Mouse (Mus musculus) yolk sac, embryonic 10.5 days (tissue): ENCODE measurements around the gene Tgfbr3.

Experiments used
- DNase-seq: peaks from one replicate; pipeline ENCODE4 v3.0.0-alpha.2; 2017; ENCODE audit warnings: low spot score

Tgfbr3 gene

DNA sequence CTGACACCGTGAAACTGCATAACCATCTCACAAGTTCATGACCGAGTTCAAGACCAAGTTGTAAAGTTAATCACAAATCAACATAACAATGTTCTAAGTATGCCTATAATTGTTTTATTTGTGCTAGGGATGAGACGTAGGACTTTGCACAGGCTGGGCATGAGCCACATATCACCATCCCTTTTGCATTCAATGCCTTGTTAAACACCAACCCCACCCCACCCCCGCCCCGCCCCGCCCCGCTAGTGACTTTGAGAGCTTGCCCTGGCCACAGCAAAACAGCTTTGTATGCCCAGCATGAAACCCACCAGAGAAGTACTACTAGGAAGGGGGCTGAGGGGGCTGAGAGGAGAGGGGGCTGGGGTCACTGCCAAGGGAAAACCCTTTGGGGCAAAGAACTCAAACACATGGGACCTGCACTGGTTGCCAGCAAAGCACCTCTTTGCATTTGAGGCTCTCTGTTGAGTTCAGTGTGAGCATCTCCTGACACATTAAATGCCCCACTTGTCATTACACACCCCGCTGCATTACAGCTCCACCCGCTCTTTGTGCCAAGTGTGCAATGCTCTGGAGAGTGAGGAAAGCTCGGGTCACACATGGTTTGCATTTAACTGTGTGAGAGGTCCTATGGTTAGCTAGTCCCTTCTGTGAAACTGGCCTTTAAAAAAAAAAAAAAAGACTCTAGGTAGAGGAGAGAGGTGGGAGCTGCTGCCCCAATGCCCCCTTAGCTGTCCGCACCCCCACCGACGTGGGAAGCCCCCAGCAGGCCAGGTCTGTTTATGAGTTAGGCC is 179.1 kb downstream of the Tgfbr3 start:
- no peak for DNase-seq

DNA sequence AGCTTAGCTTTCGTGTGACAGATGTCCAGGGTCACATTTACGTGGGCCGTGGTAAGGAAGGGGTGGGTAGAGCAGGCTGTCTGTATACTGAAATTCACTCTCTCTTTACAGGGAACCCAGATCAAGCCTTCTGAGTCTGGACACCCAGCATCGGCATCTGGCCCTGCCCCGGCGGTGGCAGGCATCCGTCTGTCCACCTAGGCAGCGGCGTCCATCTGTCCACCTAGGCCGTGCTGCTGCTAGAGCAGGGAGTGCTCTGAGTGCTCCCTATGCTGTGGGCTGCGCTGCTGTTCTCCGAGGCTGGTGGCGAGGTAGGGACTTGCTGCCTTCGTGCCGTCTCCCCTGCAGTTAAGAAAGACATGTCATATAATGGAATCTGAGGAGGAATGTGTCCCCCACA is 180.0 kb downstream of the Tgfbr3 start:
- DNase-seq, result no peak

DNA sequence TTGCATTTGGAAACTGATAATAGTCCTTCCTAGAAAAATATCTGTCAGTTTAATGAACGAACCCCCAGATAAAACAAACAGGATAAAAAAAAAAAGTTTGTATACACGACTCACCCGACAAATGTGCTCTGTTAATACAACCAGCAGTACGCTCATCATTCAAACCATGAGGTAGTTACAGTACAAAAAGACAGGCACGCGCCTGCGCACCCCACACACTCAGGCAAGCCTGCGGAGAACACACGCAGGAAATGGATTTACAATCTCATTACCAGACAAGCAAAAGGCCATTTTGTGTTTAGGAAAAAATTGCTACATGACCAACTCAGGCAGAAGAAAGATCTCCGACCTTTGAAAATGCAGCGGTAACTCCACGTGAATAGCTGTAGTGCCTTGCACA is 182.6 kb downstream of the Tgfbr3 start:
- no peak for DNase-seq

DNA sequence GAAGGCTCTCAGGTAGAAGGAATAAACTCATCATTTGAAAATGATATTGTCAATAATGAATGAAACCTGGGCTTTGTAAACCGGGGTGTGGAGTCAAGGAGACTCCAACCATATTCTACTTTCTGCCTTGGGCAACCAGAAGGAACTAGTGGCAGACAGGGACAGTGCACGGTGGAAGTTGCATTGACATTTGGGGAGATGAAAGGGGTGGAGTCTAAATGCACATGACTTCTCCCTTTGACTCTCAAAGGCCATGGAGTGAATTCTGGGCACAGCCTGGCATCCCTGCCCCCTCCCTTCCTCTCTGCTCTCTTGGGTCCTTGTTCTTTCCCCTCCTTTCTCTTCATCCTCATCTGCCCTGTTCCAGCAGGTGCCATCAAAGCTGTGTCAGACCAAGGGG is 183.3 kb downstream of the Tgfbr3 start:
- DNase-seq, result no peak

DNA sequence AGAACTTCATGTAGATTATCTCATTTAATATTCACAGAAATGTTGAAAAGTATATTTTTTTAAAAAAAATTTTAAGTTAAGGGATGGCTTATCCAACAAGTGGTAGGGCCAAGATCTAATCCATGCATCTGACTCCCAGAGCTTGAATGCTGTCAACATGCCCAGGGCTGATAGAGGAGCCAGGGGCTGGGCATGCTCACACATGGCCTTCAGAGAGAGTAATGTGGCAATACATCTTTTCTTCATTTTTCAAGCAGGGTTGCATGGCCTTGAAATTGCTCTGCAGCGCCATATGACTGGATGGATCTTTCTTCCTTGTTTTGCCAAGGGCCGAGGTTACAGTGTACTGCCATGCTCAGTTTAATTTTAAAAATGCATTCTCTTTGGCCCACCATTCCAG is 185.8 kb downstream of the Tgfbr3 start:
- DNase-seq, result no peak

DNA sequence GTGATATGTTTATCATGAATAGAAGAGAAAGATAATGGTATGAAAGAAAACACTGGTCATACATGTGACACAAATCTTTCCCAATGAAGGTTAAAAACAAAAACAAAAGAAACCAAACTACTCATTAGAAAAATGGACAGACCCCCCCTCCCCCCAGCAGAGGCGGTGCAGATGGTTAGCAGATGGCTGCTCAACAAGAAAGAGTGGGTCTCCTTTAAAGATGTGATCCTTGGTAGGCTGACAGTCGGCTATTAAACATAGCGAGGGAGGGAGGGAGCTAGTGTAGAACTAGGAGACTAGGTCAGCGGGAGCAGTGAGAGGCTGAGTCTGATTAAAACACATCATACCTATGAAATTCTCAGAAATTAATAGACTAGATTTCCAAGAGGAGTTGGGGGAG is 186.5 kb downstream of the Tgfbr3 start:
- no peak for DNase-seq

DNA sequence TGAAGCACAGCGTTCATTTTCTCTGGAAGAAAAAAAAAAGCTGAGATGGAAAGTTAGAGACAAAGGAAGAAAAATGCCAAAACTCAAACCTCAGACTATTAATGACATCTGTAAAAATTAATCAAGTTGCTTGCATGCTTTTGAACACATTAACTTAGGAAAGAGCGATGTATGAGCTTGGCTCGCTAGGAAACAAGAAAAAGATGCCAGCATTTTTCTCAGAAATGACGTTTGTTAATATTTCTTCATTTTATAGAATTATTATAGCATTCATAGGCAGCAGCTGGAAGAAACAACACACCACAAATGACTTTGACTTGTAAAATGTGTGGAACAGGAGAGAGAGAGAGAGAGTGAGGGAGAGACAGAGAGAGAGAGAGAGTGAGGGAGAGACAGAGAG is 187.7 kb downstream of the Tgfbr3 start:
- no peak for DNase-seq

DNA sequence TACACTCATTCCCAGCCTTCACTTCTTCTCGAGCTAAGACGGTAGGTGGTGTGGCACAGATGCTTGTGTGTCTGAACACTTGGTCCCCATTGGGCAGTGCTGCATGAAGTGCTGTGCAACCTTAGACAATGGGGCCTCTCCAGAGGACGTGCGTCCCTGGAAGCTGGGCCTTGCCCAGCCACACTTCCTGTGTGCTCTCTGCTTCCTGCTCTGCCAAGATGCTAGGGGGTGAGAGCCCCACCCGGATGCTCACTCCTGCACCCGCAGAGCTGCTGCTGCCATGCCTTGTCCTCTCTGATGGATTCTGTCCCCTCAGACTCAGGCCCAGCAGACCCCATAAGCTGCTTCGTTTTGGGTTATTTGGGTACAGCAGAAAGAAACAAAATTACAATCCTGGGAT is 188.3 kb downstream of the Tgfbr3 start:
- no peak for DNase-seq

DNA sequence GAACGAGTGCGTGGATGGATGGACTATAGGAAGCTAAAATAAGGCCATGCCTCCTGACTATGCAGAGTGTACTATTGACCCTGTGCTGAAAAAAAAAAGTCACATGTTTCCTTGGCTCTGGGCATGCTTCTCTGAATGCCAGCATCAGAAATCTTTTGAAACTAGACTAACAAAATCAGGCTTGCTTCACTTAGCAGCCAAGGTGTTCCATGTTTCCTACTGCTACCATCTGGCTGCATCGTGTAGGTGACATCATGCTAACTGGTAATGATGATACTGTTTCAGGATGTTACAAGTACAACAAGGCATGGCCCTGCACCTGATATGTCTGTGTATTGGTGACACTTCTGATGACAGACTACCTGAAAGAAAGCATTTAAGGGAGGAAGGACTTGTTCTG is 189.8 kb downstream of the Tgfbr3 start:
- no peak for DNase-seq

DNA sequence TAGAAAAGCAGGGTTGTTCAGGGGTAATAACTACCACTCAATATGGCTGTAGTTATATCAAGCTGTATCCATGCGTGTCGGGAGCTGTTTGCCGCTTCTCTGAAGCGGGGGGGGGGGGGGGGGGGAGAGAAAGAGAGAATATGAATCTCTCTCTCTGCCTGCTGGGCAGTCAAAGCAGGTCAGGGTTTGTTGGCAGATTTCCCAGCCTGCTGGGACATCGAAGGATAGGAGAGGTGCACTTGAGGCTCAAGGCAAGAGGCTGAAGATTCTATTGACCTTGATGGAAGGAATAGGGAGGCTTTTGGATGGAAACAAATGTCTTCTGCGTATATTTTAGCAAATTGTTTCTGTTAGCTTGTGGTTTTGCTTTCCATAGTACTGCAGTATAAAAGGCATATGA is 190.4 kb downstream of the Tgfbr3 start:
- no peak for DNase-seq

DNA sequence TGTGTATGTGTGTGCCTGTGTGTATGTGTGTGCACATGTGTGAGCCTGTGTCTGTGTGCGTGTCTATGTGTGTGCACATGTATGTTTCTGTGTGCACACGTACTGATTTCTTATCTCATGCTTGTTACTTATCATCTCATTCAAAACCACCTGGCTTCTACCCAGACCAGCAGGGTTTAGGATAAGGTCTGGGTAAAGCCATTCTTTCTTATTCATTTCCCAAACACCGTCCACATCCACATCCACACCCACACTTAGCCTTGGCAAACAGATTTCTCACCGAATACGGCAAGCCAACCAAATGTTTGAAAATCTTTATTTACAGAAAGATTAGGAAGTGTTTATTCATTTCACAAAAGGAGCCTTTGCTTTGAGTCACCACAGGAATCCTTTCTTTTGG is 191.4 kb downstream of the Tgfbr3 start:
- DNase-seq, result no peak

DNA sequence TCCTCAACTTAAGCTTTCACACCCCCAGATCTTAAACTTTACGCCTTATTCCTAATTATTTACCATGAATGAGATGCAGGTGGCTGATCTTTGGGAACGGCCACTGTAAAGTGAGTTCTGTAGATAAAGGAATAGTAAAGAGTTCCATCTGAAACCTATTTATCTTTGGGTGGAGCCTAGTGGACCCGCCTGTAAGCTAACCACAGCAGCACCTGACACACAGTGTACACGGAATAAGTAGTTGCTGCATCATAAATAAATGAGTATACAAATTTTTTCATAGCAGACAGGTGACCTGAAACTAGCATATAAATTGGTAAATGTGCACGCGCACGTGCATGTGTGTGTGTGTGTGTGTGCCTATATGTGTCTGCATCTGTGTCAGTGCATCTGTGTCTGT is 192.1 kb downstream of the Tgfbr3 start:
- no peak for DNase-seq

DNA sequence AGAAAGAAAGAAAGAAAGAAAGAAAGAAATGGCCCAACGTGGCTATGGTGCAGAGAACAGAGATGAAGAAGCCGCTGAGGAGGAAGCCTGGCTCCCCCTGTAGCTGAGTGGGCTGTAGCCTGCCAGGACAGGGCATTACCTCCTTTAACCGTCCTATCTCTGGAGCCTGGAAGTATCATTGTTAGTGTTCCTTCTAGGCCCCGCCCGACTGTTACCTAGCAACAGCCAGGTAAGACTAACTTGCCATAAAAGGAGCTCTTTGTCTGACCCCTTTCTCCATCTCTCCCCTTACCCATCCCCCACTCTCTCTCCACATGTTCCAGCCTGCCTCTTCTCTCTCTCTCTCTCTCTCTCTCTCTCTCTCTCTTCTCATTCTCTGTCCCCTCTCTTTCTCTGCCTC is 195.2 kb downstream of the Tgfbr3 start:
- no peak for DNase-seq

DNA sequence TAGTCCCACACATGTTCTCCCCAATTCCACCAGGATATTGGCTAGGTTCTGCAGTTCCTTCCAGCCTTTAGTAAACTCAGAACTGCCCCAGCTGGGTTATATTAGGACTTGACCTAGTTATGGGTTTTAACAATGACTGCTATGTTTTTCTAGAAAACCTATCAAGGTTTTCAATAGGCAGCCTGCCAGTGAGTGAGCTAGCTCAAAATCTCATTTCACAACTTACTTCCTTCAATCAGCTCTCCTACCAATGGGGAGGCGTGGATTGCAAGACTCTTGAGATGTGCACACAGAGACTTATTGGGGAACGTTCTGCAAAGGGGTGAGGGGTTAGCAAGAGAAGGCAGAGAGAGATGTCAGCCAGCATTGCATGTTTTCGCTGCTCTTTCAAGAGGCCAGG is 196.2 kb downstream of the Tgfbr3 start:
- no peak for DNase-seq

DNA sequence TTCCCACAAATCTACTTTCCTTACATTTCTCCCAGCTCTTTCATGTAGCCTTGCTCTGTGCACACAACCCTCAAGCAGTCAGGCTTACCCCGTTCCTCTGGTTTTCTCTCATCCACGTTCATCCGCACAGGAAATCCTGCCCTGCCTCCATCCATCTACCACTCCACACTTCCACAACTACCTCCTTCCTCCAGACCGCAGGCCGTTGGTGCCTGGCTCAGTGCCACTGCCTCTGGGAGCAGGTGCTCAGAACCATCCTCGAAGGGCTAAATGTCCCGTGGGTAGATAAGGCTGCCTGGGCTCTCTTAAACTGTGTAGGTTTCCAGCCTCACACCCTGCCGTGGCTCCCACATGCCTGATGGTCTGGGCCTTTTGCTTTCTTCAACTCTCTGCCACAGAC is 197.3 kb downstream of the Tgfbr3 start:
- DNase-seq, result no peak

DNA sequence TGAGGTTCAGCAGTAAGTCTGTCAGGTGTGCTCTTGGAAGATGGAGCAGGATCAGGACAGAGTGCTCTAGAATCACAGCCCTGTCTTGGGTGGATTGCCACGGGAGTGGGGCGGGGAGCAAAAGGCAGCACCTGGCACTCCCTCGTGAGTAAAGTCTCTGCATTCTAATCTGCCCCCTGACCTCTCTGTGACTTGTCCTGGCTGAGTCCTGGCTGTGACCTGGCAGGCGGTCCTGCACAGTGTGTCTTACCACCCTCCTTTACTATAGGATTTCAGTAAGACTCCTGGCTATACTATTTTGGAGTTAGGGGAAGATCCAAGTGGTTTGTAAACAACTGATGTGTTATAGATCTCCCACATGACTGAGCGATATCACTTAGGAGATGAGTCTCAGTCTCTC is 199.5 kb downstream of the Tgfbr3 start:
- DNase-seq, result no peak

DNA sequence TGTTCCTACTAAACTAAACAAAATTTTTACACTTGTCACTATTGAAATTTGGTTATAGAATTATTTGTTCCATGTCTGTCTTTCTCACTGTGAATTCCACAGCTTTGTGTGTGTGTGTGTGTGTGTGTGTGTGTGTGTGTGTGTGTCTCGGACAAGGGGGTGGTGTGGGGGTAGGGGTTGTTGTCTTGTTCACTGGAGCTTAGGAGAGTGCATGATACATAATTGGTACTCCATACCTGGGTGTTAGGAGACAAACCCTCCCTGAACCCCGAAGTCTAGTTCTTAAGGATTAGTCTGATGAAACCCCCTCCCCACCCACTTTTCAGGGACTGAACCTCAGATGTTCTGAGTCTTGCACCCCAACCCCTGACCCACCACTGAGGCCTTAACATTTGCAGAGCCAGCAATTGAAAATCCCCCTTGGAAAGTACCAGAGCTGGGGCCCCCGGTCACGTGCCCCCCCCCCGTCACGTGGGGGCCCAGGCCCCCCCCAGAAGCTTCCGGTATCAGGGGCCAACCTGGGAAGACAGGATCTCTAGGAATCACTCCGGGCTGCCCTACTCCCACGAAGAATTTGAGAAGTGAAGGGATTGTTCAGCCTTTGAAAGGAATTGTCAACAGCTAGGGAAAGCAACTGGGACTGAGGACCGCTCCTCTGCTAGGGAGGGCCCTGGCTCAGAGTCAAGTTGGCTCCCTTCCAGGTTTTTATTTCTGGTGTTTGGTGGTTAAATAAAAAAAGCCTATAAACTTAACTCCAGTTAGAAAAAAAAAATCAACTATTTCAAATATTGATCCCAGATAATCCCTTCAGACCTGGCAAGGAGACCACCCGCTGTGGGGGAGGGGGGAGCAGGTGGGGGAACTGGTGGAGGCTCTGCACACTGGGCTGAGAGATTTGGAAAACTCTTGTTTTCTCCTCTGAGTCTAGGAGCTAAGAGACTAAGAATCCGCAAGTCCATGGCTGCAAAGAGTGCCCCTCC is 201.3 kb downstream of the Tgfbr3 start:
- DNase-seq, result peak; percentile 45

DNA sequence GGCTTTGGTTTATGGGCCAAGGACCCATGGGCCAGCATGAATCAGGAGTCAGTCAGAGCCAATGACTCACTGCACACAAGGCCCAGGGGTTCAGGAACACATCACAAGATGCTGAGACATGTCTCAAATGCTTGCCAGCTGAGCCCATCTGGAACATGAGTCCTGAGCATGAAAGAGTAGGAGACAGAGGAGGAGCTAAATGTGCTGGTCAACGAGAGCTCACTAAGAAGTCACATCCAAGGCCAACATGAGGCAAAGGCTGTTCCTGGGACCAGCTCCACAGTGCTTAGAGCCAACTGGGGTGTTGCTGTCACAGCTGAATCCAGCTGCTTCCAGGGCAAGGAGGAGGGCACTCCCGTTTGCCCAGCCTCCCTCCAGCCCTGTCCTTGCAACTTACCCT is 202.1 kb downstream of the Tgfbr3 start:
- no peak for DNase-seq

DNA sequence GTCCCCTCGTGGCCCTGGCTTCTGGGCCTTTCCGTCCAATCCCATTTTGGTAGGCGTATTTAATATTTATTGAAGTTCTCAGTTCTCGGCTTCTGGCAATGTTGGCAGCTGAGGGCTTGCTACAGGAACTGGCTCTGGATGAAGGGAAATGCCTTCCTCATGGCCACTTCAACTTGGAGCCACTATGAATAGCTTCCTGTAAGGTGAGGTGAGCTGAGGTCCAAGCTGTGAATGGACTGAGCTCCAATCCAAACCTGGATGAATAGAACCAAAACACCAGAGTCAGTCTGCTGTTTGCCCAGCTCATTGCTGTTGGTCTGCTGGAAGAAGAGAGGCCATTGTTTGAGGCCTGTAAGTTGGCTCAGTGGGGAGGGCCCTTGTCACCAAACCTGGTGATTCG is 203.3 kb downstream of the Tgfbr3 start:
- DNase-seq, result no peak

DNA sequence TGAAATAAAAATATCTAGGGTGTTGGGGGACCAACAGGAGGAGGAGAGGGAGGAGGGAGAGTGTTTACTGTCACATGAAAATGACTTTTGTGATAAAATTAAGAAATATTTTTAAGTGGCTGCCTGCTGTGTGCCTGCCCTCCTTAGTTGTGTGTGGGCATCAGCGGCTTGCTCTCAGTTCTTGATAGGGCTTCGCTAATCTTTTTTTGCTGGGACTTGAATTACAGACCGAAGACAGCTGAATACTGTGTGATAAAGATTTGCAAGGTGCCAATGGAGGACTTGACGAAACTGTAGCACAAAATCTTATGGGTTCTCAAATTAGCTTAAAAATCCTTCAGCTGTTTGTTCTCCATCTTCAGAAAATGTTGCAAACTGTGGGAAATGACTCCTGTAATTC is 205.0 kb downstream of the Tgfbr3 start:
- no peak for DNase-seq

DNA sequence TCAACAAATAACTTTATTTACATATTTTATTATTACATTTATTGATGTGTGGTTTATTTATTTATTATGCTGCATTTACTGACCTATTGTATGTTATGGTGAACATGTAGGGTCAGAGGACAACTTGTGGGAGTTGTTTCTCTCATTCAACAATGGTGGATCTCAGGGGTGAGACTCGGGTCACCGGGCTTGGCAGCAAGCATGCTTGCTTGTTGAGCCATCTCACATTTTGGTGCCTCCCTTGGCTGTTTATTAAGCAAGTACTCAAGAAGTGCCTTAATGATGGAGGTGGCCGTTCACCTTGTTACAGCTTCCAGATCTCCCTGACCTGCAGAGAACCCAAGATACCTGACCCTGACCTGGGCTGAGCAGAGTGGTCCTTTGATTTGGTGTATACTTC is 207.4 kb downstream of the Tgfbr3 start:
- no peak for DNase-seq

DNA sequence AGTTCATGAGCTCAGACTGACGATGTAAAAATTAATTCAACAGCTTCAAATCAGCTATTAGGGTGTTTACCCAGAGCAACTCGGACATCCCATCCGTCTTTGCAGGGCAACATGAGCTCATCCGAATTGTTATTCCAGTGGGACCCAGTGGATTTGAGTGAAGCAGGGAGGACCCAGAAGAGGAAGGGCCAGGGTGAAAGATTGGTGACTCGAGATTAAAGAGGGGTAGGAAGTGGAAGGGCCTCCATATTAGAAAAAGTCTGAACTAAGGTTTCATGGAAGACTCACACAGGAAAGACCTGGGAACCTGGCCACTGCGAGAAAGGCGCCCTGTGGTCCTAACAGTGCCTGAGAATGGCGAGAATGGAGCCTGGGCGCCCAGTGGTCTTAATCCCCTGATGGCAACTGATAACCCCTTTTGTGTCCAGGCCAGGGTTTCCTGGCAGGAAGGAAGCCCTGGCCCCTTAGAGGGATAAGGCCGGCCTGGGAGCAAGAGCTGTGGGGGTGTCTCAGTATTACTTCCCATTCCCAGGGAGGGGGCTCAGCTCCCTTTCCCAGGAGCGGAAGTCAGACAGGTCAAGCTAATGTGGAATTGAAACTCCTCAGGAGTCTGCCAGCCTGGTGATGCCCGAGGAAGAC is 208.3 kb downstream of the Tgfbr3 start:
- DNase-seq, result peak; percentile 12

DNA sequence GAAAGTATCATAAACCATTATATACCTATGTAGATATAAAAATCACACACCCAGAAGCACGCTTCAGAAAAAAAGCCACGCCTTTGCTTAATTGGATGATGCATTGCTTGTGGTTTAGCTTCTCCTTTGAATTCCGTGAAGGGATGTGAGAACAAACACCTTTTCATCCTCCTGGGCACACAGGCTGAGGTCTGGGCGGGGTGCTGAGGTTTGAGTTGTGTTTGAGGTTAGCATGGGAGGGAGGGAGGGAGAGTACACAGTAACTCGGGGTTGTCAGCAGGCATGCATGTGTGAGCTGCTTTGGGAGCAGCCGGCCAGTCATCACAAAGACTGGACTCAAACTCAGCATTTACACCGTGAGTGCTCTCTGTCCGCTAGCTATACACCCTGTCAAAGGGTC is 209.5 kb downstream of the Tgfbr3 start:
- no peak for DNase-seq
